Mouse (Mus musculus): ENCODE measurements at regions not wholly inside any gene's neighbourhood (a gene's known extent, or its start where the extent isn't known, plus 50 kb on each side); places are given as distances from the start of the nearest gene placed in this dataset.

DNA sequence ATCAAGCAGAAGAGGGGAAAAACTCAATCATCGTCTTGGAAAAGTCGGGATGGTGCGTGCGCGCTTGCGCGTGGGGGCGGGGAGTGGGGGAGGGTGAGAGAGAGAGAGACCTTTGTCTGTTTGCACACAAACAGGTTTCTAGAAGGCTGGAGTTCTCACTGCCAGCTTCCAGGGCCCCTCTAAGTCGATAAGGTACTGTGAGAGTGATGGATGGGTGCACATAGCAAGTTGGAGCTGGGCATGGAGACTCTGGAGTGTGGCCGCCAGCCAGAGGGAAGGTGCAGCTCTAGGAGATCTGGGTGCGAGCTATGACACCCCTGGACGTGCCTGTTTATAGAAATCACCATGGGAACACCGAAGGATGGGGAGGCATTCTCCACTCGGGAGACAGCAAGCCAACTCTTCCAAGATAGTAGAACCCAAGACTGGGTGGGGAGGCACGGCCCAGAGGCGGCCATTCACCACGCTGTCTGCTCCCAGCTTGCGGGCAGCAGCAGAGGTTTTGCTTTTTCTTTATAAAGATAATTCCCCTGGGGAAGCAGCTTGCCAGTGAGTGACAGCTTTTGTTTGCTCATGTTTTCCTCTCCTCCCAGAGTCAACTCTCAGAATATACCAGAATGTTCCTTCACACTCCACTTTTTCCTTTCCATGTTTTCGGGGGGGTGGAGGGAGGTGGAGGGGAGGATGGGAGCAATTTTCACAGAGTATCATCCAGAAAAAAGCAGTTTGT lies 128.0 kb upstream of the Zfp703 start:
- no peak for DNase-seq

DNA sequence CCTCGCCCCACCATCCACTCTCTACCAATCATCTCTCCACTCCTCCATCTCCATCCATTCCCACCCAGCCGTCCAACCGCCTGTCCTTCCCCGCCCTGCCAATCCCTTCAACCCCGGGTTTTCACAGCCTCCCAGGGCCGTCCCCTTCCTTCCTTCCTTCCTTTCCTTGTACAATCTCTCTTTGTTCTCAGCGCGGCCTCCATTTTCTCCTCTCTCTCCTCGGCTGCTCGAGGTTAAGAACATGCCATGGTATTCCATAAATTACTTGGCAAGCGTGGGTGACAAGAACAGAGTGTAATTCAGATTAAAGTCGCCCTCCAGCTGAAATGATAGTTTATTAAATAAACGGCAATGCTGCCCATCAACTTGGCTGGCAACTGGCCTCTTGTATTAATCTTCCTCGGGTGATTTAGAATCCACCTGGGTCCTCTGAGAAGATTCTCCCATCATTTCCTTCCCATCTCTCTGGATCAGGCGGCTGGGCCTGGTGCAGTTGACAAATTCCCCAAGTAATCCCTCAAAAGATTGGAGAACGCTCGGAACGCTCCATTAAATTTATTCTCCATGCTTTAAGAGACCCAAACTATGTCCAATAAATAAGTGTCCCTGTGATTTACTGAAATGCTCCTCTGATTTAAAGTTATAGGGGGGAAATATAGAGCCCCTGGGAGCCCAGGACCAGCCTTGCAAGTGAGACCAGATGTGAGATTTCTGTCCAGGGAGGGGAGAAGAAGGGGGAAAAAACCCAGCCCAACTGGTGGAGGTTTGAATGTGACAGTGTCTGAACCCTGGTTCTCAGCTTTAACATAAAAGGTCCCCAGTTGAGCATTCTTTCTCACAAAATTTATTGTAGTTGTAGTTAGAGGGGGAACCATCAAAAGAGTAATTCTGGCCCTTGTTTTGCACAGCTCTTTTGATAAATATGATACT lies 125.0 kb upstream of the Zfp703 start:
- DNase-seq, result no peak

DNA sequence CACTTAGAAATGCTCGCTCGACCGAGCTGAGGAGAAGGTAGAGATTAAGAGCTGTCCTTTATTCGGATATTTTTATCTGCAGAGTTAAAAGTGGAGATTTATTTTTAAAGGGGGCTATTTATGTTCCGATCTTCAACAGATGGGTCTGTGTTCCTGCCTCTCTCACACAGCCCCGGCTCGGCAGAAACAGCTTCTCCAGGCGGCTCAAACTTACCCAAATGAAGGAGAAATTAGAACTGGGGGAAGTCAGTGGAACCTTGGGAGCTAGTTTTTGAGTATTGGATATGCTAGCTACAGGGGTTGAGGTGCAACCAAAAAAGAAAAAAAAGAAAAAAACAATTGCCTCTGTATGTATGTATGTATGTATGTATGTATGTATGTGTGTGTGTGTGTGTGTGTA lies 124.2 kb upstream of the Zfp703 start:
- no peak for DNase-seq

DNA sequence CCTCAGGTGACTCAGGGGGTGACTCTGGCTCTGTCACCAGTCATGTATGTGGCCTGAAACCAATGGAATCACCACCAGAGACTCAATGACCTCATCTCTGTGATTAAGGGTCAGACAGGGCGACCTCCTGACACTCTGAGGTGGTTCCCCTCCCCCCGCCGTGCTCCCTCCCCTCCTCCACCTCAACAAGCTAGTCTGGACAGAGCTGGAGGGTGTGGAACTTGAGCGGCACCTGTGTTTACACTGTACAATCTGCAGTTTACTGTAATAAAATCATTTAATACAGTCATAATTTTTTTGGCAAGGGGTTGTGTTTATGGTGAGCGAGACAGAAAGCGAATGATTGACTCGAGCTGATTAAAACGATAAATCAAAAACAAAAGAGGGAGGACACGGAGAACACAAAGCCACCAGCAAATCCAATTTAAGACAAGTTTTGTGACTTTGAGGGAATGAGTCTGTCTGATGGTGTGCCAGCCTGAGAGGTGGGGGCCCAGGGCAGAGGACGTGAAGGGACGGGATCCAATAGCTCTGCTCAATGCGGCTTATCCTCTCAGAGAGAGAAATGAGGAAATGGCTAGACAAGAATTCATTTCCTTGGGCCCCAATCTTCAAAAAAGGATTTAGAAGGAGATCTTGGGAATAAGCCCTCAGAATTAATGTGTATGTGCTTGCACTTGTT lies 122.4 kb upstream of the Zfp703 start:
- no peak for DNase-seq

DNA sequence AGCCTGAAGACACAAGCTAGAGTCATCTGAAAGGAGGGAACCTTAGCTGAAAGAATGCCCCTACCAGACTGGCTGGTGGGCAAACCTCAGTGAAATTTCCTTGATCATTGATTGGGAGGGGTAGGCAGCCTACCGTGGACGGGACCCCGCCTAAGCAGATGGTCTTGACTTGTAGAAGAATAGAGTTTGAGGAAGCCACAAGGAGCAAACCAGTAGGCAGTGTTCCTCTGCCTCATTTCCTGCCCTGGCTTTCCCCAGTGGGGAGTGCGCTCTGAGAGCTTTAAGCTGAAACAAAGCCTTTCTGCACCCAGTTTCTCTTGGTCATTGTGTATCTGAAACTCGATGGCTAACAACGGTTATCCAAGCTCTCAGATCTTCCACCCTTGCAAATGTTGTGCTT lies 121.9 kb upstream of the Zfp703 start:
- no peak for DNase-seq

DNA sequence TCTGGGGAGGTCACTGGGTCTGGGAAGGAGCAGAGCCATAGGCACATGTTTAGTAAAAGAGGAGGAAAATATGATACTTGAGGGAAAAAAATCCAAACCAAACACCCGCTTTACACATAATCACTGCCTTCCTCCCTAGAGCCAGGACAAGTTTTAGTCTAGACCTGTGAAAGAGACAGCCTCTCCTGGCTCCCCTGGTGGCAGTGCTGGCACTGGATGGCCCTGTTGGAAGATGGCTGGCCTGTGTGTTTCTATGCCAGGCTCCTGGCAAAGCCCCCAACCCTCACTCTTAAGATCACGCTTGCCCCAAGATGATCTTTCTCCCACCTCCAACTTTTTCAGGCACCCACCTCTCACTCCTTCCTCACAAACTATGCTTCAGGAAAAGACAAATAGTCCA lies 112.6 kb upstream of the Zfp703 start:
- DNase-seq, result no peak

DNA sequence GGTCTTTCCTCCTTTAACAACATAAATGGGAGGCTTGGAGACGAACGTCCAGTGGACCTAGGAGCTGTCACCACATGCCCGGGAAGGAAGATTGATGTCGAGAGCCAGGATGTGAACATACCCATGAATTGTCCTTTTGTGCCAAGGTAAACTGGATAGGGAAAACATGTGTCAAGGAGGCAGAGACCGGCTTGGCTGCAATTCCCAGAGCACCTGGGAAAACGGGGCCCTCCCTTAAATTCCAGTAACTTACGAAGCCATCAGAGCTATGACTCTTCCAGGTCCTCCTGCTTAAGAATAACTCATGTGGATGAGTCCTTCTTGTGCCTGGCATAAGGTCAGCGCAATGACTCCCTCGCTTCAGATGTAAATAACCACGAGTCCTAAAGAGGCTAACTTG lies 112.2 kb upstream of the Zfp703 start:
- no peak for DNase-seq

DNA sequence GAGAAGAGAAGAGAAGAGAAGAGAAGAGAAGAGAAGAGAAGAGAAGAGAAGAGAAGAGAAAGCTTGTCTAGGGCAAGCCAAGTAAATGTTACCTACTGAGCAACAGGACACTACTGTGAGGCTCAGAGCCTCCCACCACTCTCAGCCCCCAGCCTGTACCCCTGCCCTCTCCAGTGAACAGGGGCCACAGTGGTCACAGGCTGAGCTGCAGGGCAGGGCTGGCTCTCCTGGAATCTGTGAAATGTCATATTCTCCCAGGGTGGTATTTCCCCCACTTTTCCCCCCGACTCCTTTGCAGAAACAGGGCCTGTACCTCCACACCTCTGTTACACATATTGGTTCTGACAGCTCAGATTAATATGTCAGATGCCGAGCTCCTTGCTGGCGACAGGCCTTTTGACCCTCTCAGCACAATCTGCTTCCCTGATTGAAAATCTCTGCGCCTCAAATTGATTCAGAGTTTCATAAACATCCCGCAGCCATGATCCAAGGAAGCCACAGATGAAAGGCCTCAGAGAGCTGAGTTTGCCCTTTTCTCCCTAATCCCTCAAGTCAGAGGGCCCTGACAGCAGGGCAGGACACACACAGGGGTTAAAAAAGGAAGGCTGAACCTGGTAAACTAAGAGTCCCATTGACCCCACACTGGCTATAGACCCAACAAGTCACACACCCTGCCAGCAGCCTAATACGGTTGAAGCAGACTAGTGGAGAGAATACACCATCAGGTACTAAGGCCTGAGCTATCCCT lies 108.8 kb upstream of the Zfp703 start:
- no peak for DNase-seq

DNA sequence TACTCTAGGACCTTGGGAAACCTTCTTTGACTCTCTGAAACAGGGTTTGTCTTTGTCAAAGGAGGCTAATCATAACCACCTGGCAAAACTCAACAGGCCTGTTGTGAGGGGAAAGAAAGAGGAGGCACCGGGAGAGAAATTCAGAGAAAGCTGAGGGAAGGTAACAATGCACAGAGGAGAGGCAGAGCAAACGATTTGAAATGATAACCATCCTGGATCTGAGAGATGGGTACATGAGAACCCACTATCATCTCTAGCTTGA lies 108.3 kb upstream of the Zfp703 start:
- no peak for DNase-seq

DNA sequence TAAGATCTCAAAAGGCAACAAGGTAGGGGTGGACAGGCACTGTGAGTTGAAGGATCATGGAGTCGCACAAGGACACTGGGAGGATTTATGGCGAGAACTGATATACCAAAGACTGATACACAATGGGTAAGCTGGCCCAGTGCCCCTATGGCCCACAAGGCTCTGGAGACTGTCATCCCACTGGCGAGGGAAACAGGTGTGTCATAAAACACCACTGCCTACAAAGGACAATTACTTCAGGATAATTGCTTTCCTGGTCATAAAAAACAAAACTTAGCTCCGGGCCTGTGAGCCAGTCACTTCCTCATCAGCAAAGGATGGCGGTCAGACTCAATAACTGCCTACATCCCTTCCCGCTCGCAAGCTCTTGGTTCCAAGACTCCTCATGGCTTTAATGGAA lies 105.3 kb upstream of the Zfp703 start:
- DNase-seq, result no peak

DNA sequence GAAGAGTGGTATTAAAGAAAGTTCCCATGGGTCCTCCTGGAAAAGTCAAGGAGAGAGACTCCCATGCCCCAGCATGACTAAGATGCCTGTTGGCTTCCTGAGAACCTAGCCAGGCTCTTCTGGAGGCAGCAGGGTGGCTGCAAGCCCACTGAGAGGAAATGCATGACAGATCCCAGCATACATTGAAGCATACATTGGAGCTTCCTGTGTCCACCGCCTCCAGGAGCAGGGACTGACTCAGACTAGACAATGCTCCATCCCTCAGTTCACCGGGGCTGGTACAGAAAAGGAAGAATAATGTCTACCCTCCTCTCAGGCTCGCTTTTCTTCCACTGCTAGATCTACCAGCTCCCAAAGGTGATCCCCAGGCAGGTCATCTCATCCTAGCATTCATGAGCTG lies 104.7 kb upstream of the Zfp703 start:
- no peak for DNase-seq

DNA sequence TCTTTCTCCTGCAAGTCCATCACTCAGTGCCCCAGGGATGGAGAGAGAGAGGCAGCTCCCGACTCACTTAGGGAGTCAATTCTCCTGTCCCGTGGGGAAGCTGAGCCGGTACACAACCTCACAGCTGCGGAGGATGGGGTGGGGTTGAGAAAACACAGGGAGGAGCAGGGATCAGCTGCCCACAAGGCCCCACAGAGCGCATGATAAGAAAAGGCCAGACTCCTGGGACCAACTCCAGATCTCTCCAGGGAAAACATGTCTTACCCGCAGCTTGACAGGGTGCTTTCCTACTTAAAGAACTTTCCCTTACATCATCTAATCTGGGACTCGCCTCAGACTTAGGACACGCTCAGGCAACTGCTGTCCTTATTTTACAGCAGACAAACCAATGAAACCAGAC lies 104.3 kb upstream of the Zfp703 start:
- no peak for DNase-seq

DNA sequence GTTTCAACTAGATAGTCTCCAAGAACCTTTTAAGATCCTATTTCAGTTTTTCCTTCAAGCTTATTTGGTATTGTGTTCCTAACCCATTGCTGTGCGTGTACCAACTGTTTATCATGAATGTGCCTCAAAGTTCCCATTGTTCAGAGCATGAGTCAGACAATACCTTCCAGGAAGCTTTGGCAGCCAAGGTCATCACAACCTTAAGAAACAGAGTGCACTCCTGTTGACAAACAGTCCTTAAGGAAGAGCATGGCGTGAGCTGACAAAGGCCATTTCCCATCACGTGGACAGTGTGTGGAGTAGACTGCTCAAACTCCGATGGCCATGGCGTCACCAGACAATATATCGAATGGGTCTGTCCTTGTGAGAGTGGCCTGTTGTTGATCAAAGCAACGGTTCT lies 96.9 kb upstream of the Zfp703 start:
- DNase-seq, result no peak

DNA sequence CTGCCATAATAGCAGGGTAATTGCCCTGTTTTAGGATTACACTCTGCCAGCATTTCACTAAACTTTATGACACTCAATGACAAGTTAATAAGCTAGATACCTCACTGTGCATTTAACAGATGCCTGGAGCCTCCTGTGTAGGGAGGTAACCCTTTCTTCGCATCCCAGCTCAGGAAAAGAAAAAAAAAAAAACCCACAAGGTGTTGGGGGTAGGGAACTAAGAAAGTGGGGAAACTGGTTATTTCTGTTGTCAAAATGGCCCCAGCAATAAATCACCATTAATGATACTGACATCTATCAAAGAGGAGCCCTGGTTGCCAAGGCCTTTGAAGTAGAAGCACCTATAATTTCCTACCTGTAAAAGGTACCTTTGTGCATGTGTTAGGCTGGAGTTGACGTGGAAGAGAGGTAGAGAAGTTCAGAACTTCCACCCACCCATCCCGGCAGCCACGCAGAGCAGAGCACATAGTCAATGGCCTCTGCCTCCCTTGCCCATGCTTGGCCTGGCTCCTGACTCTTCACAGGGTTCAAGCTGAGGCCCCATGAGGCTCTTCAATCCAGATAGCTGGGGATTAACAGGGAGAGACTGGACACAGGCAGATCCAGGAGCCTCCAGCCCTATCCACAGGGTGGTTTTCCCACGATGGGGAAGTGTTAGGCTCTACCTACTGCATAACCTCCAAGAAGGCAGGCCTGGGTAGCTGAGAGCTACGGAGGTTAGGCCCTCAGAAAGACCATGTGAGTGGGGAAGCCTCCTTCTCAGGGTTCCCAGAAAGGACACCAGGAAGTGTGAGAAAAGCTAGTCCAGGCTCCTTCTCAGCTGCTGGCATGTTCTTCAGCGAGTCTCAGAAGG lies 95.6 kb upstream of the Zfp703 start:
- DNase-seq, result no peak

DNA sequence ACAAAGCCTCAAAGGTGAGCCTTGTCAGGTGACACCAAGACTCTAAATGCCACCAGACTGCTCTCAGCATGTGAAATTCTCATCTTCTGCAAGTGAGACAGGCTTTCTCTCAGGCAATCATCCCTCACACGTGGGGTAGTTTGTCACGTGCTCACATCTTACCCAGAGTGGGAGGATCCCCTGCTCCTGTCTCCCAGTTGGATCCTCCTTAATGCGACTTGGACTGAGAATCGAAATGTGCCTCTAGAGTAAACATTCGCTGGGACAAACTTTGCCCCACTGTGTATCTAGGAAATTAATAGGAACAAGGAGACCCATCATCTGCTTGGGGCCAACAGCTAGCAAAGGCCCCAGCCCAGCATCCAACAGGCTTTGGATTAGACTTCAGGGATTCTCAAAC lies 94.5 kb upstream of the Zfp703 start:
- no peak for DNase-seq

DNA sequence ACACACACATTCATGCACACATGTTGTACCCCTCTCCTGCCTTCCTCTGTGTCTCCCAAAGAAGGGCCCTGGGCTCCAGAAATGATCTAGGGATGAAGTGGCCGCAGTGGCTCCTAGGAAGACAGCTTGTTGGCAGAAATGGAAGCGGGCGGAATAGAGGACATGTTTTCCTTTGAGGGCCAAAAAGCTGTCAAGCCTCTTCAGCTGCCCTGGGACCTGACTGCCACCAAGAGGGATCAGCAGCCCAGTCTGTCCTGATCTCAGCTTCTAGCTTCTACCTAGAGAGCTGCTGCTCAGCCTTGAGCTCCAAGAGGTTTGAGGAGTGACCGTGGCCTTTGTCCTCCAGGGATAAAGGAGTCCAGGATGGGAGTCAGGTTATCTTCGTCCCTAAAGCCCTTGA lies 93.8 kb upstream of the Zfp703 start:
- no peak for DNase-seq

DNA sequence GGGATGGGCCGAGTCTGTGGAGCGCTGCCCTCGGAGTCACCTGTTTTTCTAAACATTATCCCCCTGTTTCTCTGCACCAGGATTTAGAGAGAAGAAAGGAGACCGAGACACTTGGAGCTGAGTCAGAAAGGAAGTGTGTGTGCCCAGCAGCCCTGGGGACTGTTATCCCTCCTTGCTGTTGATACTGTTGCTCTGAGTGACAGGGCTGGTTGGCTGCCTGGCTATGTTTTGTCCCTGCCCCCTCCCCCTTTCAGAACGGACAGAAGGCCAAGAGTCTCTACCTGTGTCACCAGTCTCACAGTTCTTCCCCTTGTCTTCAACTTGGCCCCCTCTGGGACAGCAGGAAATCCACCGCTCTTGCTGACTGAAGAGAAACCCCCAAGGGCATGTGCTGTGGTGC lies 93.4 kb upstream of the Zfp703 start:
- no peak for DNase-seq

DNA sequence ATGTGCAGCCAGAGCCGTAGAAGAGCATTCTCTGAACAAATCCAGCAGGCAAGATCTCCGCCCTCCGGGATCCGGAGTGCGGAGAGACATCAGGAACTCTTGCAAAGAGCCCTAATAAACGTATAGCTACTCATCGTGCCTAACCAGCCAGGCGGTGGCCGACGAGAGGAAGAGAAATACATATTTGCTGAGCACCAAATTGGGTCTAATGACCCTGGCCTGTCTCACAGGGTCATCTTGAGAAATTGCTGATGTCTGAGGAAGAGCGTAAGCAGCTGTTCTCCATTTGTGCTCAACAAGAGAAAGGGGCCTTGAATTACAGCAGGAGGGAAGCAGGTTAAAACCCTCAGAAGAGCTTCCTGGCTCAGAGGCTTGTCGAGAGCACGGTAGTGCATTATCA lies 92.8 kb upstream of the Zfp703 start:
- no peak for DNase-seq

DNA sequence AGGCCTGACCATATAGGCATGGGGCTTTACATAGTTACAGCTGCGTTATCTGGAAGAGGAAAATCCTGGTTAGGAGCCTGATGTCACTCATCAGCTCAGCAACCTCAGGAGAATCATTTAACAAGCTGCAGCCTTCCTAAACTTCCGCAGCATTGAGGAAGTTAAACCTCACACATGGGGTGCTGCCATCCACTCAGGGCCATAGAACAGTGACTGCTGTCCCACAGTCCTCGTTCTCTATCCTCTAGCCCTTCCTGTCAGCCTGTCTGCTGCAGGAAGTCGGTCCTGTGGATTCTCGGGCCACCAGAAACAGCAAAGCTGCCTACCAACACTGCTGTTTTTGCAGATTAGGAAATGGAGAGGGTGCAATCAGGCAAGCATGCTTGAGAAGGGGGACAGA lies 91.8 kb upstream of the Zfp703 start:
- no peak for DNase-seq

DNA sequence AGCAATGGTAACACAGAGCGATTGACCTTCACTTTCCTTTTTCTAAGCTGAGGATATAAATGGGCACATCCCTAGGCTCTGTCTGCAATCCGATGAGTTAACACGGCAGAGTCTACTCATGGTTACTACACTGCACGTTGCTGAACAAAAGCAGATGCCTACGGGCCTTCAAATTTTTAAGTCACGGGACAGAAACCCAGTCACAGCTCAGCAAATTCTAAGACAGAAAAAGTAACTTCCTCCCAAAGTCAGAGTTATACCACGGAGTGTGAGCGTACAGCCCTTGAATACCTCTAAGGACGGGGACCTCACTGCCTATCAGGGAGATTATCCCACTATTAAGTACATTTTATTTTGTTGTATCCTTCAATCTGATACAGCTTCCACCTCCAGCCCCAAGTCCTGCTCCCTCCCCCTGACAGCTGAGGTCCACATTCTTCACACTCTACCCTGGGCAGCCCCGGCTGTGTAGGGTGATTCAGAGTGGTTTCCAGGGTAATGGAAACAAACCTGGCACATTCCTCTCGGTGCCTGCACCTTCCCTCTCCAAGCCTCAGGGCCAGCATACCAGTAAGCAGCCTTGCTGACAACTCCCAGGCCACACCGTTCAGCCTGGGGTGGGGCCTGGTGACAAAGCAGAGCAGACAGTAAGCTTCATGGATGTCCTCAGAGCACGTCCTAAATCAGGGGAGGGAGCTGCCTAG lies 90.2 kb upstream of the Zfp703 start:
- DNase-seq, result no peak

DNA sequence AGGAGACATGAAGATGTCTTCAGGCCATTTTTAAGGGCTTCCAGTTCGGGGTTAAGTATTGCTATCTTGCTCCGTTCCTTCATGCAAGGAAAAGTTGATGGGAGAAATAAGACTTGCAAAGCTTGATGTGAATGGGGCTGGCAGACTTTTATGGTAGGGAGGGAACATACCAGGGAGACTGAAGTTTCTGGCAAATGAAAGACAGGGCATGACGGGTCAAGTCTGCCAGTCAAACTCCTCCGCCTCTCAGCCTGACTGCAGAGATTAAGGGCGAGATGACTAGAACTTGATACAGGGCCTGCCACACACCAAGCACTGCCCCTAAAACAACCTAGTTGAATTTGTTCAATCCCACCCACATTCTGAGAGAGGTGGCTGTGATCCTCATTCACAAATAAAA lies 89.6 kb upstream of the Zfp703 start:
- no peak for DNase-seq
